Mouse (Mus musculus) kidney, adult 9 months (tissue): ENCODE results near the gene Slc5a4b.

Experiments
- DNase-seq: peaks from one replicate; pipeline ENCODE4 v3.0.0; 2022

Slc5a4b gene

GRCm38 (mm10) chr10:76035277-76035676 is 75.5 kb downstream of the Slc5a4b start:
- no peak for DNase-seq

GRCm38 (mm10) chr10:76034001-76034600 is 76.7 kb downstream of the Slc5a4b start:
- no peak for DNase-seq

GRCm38 (mm10) chr10:76033119-76033455 is 77.7 kb downstream of the Slc5a4b start:
- no peak for DNase-seq

GRCm38 (mm10) chr10:76032402-76033118 is 78.2 kb downstream of the Slc5a4b start, which contains the start of gene Zfp280b:
Zfp280b (plus strand) TSS chr10:76032650.
- DNase-seq = peak; percentile 96

- DNase-seq = peak; percentile 26
These were observed 79.0 kb downstream of the Slc5a4b start for GRCm38 (mm10) chr10:76031511-76032401.

GRCm38 (mm10) chr10:76030496-76030895 is 80.3 kb downstream of the Slc5a4b start:
- DNase-seq = no peak

GRCm38 (mm10) chr10:76029276-76029675 is 81.5 kb downstream of the Slc5a4b start:
- DNase-seq = peak; percentile 82

GRCm38 (mm10) chr10:76028396-76028795 is 82.4 kb downstream of the Slc5a4b start:
- DNase-seq = no peak

GRCm38 (mm10) chr10:76028016-76028366 is 82.8 kb downstream of the Slc5a4b start:
- no peak for DNase-seq

GRCm38 (mm10) chr10:76027127-76028015 is 83.4 kb downstream of the Slc5a4b start:
- no peak for DNase-seq

GRCm38 (mm10) chr10:76025470-76026190 is 85.1 kb downstream of the Slc5a4b start:
- DNase-seq = peak; percentile 51

GRCm38 (mm10) chr10:76023921-76024320 is 86.8 kb downstream of the Slc5a4b start:
- DNase-seq = no peak

- no peak for DNase-seq
These were observed 89.0 kb downstream of the Slc5a4b start for GRCm38 (mm10) chr10:76021728-76022127.

GRCm38 (mm10) chr10:76016886-76017285 is 93.9 kb downstream of the Slc5a4b start:
- no peak for DNase-seq

GRCm38 (mm10) chr10:76012922-76013321 is 97.8 kb downstream of the Slc5a4b start:
- no peak for DNase-seq

- no peak for DNase-seq
These were observed 100.9 kb downstream of the Slc5a4b start for GRCm38 (mm10) chr10:76009812-76010211.
